Mouse (Mus musculus): ENCODE measurements at regions not wholly inside any gene's neighbourhood (a gene's known extent, or its start where the extent isn't known, plus 50 kb on each side); places are given as distances from the start of the nearest gene placed in this dataset.

DNA sequence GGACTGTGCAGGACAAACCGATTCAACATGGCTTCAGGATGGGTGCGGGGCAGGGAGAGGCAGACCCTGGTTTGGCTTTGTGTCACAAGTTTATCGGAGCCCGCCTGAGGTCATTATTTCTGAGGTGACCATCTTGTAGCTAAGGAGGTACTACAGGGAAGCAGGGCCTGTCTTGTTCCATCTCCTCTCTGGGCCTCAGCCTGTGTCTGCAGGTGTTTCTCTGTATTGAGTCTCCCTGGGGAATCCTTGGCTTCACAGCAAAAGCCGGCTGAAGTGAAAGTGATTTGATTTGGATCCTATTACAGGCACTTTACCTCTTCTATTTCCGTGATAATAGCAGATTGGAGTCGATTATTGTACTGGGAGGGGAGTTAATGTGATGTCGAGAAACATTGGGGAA is 805.7 kb upstream of the Arrdc4 start:
- TF ChIP-seq EP300 (IDR thresholded peaks at IDR 0.05): no peak
- TF ChIP-seq CTCF (IDR thresholded peaks at IDR 0.05): no peak

Measured in lung, postnatal 0 days (tissue).